Mouse (Mus musculus) layer of hippocampus, adult 9-11 months (tissue): ENCODE measurements around the gene Ankrd22.
A peak's percentile ranks its signal among the peaks of the same experiment; 100 is the strongest.
"Not testable (repeated sequence)": the region's sequence is repeated elsewhere in the genome, so short reads cannot be mapped to it uniquely, and the experiment has no call there.

ENCODE experiments used
- DNase-seq: peaks from one replicate; pipeline ENCODE4 v3.0.0; 2022

Ankrd22 gene

GRCm38 (mm10) chr19:34165891-34166290 is at the start of gene Ankrd22:
Gene Ankrd22, minus strand, starts transcription at chr19:34166053.
- no peak for DNase-seq

DNA sequence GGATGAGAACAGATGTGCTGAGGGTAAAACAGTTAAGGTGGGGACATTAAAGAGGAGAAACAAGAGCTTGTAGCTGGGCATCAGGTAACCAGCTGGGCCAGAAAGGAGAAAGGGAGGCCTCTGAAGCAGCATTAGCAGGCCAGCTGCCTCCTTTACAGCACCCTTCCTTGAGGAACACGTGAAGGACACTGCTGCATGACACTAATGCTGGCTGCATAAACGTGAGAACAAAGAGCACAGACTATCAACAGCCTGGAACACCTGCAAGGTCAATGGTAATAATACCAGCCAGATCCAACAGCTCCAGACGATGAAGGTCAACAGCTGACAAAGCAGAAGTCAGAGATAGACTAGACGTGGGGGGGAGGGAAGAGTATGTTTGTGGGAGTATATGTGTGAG is 48.3 kb upstream of the Ankrd22 start:
- no peak for DNase-seq

DNA sequence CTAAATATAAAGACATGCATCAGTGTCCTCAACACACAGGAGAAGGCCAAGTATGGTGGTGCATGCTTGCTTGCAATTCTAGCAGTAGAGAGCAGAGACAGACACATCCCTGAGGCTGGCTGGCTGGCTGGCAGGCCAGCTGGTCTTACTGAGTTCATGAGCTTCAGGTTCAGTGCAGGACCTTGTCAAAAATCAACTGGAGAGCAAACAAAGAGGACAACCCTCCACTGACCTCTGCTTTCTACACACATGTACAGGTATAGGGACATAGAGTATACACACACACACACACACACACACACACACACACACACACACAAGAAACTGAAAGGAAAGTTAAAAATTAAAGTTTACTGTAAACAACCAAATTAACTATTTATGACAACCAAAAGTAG is 47.4 kb upstream of the Ankrd22 start:
- DNase-seq: no peak

GRCm38 (mm10) chr19:34212489-34213250 is 46.8 kb upstream of the Ankrd22 start:
- no peak for DNase-seq

GRCm38 (mm10) chr19:34210841-34211240 is 45.0 kb upstream of the Ankrd22 start:
- no peak for DNase-seq

DNA sequence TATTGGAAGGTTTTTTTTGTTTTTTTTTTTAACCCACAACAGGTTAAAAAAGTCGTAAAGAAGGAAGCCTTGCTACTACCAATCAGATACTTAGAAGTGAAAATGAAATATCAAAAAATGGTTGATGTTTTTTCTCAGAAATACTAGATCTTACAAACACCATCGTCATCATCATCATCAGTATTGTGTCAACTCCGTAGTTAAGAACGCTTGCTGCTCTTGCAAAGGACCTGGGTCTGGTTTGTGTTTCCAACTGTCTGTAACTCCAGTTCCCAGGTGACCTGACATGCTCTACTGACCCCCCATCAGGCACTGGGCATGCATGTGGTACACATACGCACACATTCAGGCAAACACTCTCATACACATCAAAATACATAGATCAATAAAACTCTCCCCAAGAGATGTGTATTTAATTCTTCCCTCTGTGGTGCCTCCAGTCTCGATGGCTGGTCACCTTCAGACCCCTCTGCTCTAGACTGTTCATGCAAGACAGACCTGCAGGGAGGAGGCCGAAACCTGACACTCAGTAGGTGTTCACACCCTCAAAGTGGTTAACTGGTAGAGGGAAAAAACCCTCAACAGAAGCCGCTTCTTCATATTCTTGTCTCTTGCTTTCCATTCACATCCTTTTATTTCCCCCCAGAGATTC is 44.2 kb upstream of the Ankrd22 start:
- DNase-seq: no peak

GRCm38 (mm10) chr19:34209031-34209430 is 43.2 kb upstream of the Ankrd22 start:
- DNase-seq: no peak

GRCm38 (mm10) chr19:34206760-34207440 is 41.0 kb upstream of the Ankrd22 start:
- DNase-seq: no peak

GRCm38 (mm10) chr19:34206128-34206527 is 40.3 kb upstream of the Ankrd22 start:
- DNase-seq: not testable (repeated sequence)

DNA sequence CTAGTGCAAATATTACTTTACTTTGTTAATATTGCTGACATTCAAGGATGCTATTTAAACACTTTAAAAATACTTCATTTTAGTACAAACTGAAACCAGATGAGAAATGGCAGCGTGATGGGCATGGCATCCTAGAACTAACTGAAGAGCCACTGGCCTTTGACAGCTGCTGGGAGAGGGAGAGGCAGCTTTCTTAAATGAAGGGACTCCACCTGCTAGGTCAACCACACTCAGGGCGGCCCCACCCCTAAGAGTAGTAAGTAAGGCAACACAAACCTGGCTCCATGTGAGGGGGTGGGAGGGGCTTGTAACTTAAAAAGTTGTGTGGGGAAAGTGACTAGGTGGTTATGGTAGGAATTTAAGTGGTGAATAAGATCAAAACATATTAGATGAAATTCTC is 36.8 kb upstream of the Ankrd22 start:
- no peak for DNase-seq

DNA sequence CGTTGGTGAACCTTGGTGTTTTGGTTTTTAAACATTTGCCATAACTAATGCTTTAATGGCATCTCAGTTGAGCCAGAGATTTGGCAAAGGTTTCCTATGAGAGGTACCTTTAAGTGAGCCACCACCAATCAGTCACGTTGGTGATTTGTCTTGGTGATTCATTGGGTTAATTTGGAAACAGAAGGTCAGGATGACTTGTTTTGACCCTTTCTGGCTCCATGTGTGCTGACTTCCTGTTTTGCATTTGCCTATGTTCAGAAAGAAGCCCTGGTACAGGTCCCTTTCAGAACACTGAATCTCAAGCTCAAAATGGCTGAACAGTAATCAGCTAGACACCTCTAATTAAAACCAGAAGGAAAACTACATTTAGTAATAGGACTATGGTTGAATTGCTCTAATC is 33.6 kb upstream of the Ankrd22 start:
- DNase-seq: no peak

DNA sequence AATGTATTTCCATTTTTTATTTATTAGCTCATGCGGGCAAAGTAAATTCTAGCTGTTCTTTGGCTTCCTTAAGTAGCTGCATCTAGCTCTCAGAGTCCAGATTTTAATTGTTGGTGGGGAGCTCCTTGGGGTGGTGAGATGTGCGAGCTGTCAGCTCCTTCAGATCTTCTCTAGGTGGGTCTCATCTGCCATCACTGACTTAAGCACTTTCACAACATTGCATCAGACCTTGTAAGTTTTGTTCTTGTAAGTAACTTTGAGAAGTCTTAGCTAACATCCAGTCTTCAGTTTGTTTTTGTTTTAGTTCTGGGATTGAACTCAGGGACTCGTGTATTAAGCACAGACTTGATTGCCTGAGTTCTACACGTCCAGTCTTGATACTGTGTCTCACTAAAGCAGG is 33.0 kb upstream of the Ankrd22 start:
- no peak for DNase-seq

DNA sequence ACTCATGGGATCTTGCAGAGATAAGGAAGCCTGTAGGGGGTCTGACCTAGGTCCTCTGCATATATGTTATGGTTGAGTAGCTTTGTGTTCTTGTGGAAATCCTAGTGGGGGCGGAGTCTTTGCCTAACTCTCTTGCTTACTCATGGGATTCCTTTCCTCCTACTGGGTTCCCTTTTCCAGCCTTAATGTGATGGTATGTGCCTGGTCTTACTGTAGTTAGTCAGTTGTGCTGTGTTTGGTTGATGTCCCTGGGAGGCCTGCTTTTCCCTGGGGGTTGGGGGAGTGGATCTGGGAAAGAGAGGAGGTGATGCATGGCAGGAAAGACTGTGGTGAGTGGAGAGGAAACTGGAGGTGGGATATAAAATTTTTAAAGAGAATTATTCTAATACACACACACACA is 32.2 kb upstream of the Ankrd22 start:
- DNase-seq: no peak

DNA sequence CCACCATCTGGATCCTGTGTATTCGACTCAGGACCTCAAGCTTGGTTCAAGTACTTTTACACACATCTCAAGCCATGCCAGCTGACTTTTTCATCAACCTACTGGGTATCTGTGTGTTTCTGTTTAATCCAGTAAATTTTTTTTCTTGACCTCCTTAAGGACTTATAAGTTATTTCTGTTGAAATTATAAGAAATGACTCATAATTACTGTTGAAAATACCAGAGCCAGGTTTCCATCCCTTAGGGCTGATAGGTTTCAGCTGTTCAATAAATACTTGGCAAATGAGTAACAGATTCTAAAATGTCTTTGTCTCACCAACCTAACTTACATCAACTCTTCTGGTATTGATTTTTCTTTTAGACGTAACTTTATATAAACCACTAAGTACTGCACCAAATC is 29.2 kb upstream of the Ankrd22 start:
- no peak for DNase-seq

DNA sequence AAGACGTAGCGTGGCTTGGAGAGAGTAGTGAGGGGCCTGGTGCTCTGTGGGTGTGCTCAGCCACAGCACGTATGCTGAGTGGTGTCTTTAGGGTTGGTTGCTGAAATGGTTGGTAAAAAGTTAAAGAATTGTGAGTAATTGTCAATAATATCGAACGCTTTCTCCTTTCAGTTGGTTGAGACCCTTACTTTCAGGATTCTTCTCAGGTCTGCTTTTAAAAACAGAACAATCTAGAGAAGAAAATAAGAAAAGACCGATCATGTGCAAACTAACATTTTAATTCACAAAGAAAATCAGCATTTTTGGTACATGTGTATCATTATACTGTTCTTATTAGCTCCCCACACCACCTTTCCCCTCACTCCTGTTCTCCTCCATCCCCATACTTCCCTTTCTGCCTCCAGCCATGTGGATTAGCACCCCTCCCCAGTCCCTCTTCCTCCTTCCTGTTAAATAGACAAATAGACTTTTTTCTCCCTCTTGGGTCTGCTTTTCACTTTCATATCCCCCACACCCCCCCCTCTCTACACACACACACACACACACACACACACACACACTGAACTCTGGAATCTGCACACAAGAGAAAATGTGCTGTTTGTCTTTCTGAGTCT is 28.4 kb upstream of the Ankrd22 start:
- DNase-seq: peak; percentile 36

DNA sequence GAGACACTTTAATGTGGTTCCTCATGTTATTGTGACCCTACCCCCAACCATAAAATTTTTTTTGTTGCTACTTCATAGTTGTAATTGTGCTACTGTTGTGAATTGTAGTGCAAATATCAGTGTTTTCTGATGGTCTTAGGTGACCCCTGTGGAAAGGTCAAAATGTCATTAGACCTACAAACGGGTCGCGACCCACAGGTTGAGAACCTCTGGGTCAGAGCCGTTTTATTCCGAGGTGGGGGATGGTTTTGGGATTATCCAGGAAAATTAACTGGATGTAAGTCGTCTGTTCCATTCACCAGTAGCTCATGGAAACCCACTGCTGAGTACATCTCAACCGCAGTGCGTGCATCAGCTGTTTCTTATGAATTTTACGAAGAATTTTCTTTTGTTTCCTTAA is 27.8 kb upstream of the Ankrd22 start:
- DNase-seq: no peak

DNA sequence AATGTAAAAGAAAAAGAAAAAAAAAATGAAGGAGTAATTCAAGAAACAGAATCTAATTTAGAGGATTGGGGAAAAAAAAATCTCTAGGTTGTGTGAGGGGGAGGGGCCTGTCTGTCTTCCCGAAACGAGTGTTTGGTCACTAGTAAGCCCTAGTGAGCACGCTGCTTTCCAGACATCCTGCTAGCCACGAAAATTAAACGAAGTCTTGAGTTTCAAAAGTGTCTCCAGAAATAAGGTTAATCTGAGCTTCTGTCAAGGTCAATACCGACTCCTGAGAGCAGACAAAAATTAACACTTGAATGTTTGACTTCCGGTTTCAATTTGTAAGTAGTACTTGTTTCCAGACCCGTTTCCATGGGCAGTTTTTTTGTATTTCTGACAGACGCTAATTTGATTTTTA is 27.3 kb upstream of the Ankrd22 start:
- DNase-seq: no peak

GRCm38 (mm10) chr19:34192008-34192963 is 26.4 kb upstream of the Ankrd22 start, which contains the start of gene Stambpl1:
Gene Stambpl1, plus strand, starts transcription at chr19:34192229.
- DNase-seq: peak; percentile 76

- no peak for DNase-seq
These were observed 25.8 kb upstream of the Ankrd22 start for GRCm38 (mm10) chr19:34191645-34192007.

DNA sequence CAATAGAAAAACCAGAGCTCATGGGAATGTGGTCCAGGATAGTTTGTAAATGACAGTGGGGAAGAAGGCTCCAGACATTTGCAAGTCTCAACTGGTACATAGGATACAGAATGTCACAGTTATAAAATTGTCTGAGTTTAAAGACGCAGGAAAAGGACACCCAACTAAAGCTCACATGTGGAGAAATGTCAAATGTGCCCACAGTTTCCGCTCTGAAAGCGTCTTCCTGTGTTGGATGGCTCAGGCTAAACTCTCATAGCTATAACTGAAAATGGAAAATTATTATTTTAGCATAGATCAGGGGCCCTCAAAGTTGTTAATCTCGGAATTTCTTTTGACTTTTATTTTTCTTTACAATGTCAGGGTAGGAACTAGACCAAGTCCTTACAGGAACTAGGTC is 21.0 kb upstream of the Ankrd22 start:
- DNase-seq: no peak

- no peak for DNase-seq
These were observed 16.6 kb upstream of the Ankrd22 start for GRCm38 (mm10) chr19:34182490-34182889.

DNA sequence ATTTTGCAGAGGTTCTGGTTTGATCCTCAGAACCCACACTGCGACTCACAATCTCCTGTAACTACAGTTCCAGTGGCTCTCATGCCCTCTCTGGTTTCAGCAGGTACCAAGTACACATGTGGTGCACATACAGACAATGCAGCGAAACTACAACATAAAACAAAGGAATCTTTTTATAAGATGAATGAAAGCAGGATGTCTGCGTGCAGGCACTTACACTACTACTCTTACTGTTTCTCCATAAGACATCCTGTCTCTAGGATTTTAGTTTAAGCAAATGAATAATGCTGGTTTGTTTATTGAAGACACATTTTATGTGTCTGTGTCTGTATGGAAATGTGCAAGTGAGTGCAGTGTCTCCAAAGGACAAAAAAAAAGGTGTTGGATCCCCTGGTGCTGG is 15.4 kb upstream of the Ankrd22 start:
- DNase-seq: no peak
